Mouse (Mus musculus): ENCODE data around the gene Ankrd24.

The Ankrd24 gene

GRCm38 (mm10) chr10:81628390-81628789 is at the start of gene Ankrd24:
Gene Ankrd24, plus strand, starts transcription at chr10:81628540.
- no peak for DNase-seq (ENCODE audit: low read depth)

- DNase-seq (ENCODE audit: low read depth): no peak
These were observed 48.4 kb upstream of the Ankrd24 start for GRCm38 (mm10) chr10:81579967-81580366.

GRCm38 (mm10) chr10:81580441-81581070 is 47.8 kb upstream of the Ankrd24 start:
- DNase-seq (ENCODE audit: low read depth): no peak

GRCm38 (mm10) chr10:81583347-81583746 is 45.0 kb upstream of the Ankrd24 start:
- DNase-seq (ENCODE audit: low read depth): no peak

GRCm38 (mm10) chr10:81588739-81589138 is 39.6 kb upstream of the Ankrd24 start:
- DNase-seq (ENCODE audit: low read depth): no peak

GRCm38 (mm10) chr10:81591846-81592245 is 36.5 kb upstream of the Ankrd24 start:
- DNase-seq (ENCODE audit: low read depth): no peak

GRCm38 (mm10) chr10:81592631-81593030 is 35.7 kb upstream of the Ankrd24 start:
- DNase-seq (ENCODE audit: low read depth): no peak

- no peak for DNase-seq (ENCODE audit: low read depth)
These were observed 35.1 kb upstream of the Ankrd24 start for GRCm38 (mm10) chr10:81593223-81593622.

GRCm38 (mm10) chr10:81593935-81594334 is 34.4 kb upstream of the Ankrd24 start:
- DNase-seq (ENCODE audit: low read depth): no peak

GRCm38 (mm10) chr10:81595599-81595998 is 32.7 kb upstream of the Ankrd24 start:
- no peak for DNase-seq (ENCODE audit: low read depth)

GRCm38 (mm10) chr10:81596611-81597010 is 31.7 kb upstream of the Ankrd24 start:
- DNase-seq (ENCODE audit: low read depth): no peak

- DNase-seq (ENCODE audit: low read depth): no peak
These were observed 31.0 kb upstream of the Ankrd24 start for GRCm38 (mm10) chr10:81597137-81597950.

- DNase-seq (ENCODE audit: low read depth): no peak
These were observed 30.0 kb upstream of the Ankrd24 start for GRCm38 (mm10) chr10:81598342-81598741.

GRCm38 (mm10) chr10:81598871-81599270 is 29.5 kb upstream of the Ankrd24 start:
- DNase-seq (ENCODE audit: low read depth): no peak

GRCm38 (mm10) chr10:81599630-81600029 is 28.7 kb upstream of the Ankrd24 start:
- DNase-seq (ENCODE audit: low read depth): no peak

- DNase-seq (ENCODE audit: low read depth): no peak
These were observed 28.2 kb upstream of the Ankrd24 start for GRCm38 (mm10) chr10:81600096-81600495.

- peak; percentile 94 for DNase-seq (ENCODE audit: low read depth)
These were observed 27.6 kb upstream of the Ankrd24 start, which contains the start of gene Tle6 for GRCm38 (mm10) chr10:81600738-81601203. Gene Tle6, minus strand, starts transcription at chr10:81601073.

GRCm38 (mm10) chr10:81601396-81601905 is 26.9 kb upstream of the Ankrd24 start:
- no peak for DNase-seq (ENCODE audit: low read depth)

- peak; percentile 88 for DNase-seq (ENCODE audit: low read depth)
These were observed 25.6 kb upstream of the Ankrd24 start for GRCm38 (mm10) chr10:81602741-81603151.

- no peak for DNase-seq (ENCODE audit: low read depth)
These were observed 24.0 kb upstream of the Ankrd24 start for GRCm38 (mm10) chr10:81604019-81604967.

GRCm38 (mm10) chr10:81604968-81605665 is 23.2 kb upstream of the Ankrd24 start:
- DNase-seq (ENCODE audit: low read depth): peak; percentile 95
